Mouse (Mus musculus) neural tube, embryonic 12.5 days (tissue): ENCODE data around the gene Armc10. TPM values are rescaled to one million over a fixed set of nuclear protein-coding genes. Genes with fewer than 3 reads are reported as not detected.

Source experiments
- ATAC-seq: fragments of 200-750 bp; cut with Nextera tagmentation; 2 replicates; pipeline ENCODE4 v1.8.0; 2017; ENCODE audit warnings: low read depth, mild to moderate bottlenecking, moderate TSS enrichment, moderate library complexity; ENCODE audit not compliant: low FRiP score
- H3K27ac ChIP-seq: fragments of 300-500 bp; sonication (generic); 2 replicates; pipeline ENCODE4 v1.5.1; 2016
- H3K27me3 ChIP-seq: fragments of 300-500 bp; sonication (generic); replicated peaks from 2 replicates; pipeline ENCODE4 v1.6.1; 2016; ENCODE audit warnings: mild to moderate bottlenecking
- H3K36me3 ChIP-seq: fragments of 300-500 bp; sonication (generic); 2 replicates; pipeline ENCODE4 v1.6.1; 2016; ENCODE audit warnings: mild to moderate bottlenecking
- H3K4me1 ChIP-seq: fragments of 300-500 bp; sonication (generic); 2 replicates; pipeline ENCODE4 v1.6.1; 2016
- H3K4me2 ChIP-seq: fragments of 300-500 bp; sonication (generic); replicated peaks from 2 replicates; pipeline ENCODE4 v1.6.1; 2016; ENCODE audit warnings: mild to moderate bottlenecking
- H3K4me3 ChIP-seq: fragments of 300-500 bp; sonication (generic); 2 replicates; pipeline ENCODE4 v1.5.1; 2016
- H3K9ac ChIP-seq: fragments of 300-500 bp; sonication (generic); 2 replicates; pipeline ENCODE4 v1.6.1; 2016; ENCODE audit warnings: mild to moderate bottlenecking
- H3K9me3 ChIP-seq: fragments of 300-500 bp; sonication (generic); 2 replicates; pipeline ENCODE4 v1.6.1; 2016; ENCODE audit warnings: mild to moderate bottlenecking
- WGBS: fragments of 180-500 bp; shearing (Covaris S2); methylation state at CpG from one replicate; pipeline ENCODE4 v1.1.7; 2016; 5-methylcytosine and 5-hydroxymethylcytosine counted together
- polyA plus RNA-seq: library from polyadenylated mRNA; unstranded; fragments of >200 nt; fragmentation: Nextera tagmentation; extraction: Ambion mirVana; gene quantifications from 2 replicates; pipeline ENCODE4 v1.2.1, GENCODE M21; 2016

Gene Armc10
- polyA plus RNA-seq, 1 experiment from 2014 or later, result 69.6 TPM

DNA sequence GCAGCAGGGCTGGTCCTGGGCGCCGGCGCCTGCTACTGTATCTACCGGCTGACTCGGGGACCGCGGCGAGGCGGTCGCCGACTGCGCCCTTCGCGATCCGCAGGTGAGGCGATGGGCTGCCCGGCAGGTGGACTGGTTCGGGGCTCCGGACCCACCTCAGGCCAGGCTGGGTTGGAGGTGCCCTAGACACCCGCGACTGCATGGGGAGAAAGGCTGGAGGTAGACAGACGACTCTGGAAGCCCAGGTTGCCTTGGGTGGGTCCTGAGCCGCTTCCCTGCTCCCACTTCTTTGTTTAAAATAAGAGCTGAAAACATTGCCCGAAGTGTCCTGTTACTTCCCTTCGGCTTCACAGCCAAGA, 499 bp downstream of the Armc10 start:
- ATAC-seq, result no peak; the same call in 1 of the 2 replicates
- Histone ChIP-seq H3K4me1 (peaks cover 11% of the 10 kb centered on the region), H3K27ac (peak overlapping the region; percentile 86), H3K9me3 (no peaks in the 10 kb centered on the region), H3K27me3 (no peaks in the 10 kb centered on the region), H3K4me3 (peak overlapping the region; percentile 79), H3K9ac (peak overlapping the region; percentile 89), H3K36me3 (peaks cover 33% of the 10 kb centered on the region), H3K4me2 (peak overlapping the region; percentile 72)
- under 1% methylated on average over 25 of the region's 25 CpGs for WGBS

DNA sequence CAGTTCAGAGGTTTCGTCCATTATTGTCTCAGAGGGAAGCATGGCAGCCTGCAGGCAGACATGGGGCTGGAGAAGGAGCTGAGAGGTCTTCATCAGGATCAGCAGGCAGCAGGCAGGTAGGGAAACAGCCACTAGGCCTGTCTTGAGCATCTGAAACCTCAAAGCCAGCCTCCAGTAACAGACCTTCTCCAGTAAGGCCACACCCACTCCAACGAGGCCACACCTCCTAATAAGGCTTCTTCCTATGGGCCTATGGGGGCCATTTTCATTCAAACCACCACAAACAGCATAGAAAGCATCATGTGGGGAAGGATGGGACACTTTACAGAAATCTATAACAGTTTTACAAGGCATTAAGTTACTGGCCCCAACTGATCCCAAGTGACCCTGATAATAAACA, 5.1 kb downstream of the Armc10 start:
- Histone ChIP-seq H3K9me3 (no peaks in the 10 kb centered on the region), H3K27ac (no peak overlapping the region), H3K9ac (no peak overlapping the region), H3K4me3 (no peak overlapping the region), H3K36me3 (peaks cover 62% of the 10 kb centered on the region), H3K27me3 (no peaks in the 10 kb centered on the region), H3K4me2 (no peak overlapping the region), H3K4me1 (peaks cover 11% of the 10 kb centered on the region)
- no peak for ATAC-seq
- WGBS, result 85% methylated on average over 2 of the region's 2 CpGs

- Histone ChIP-seq H3K4me3 (no peak overlapping the region), H3K4me2 (no peak overlapping the region), H3K4me1 (peaks cover 5% of the 10 kb centered on the region), H3K9ac (no peak overlapping the region), H3K27me3 (no peaks in the 10 kb centered on the region), H3K9me3 (no peaks in the 10 kb centered on the region), H3K36me3 (peaks cover 69% of the 10 kb centered on the region), H3K27ac (no peak overlapping the region)
- 76% methylated on average over 7 of the region's 7 CpGs for WGBS
- ATAC-seq, result no peak
Observed at GRCm38 (mm10) chr5:21651885-21652612, 6.4 kb downstream of the Armc10 start.

GRCm38 (mm10) chr5:21656912-21657311, 11.3 kb downstream of the Armc10 start:
- no peak for ATAC-seq
- Histone ChIP-seq H3K27me3 (no peaks in the 10 kb centered on the region), H3K9ac (no peak overlapping the region), H3K9me3 (no peaks in the 10 kb centered on the region), H3K4me2 (no peak overlapping the region), H3K36me3 (peaks cover 65% of the 10 kb centered on the region), H3K4me1 (peaks cover 4% of the 10 kb centered on the region; the same call in 1 of the 2 replicates), H3K27ac (no peak overlapping the region), H3K4me3 (no peak overlapping the region)
- WGBS, result 91% methylated on average over 9 of the region's 9 CpGs

DNA sequence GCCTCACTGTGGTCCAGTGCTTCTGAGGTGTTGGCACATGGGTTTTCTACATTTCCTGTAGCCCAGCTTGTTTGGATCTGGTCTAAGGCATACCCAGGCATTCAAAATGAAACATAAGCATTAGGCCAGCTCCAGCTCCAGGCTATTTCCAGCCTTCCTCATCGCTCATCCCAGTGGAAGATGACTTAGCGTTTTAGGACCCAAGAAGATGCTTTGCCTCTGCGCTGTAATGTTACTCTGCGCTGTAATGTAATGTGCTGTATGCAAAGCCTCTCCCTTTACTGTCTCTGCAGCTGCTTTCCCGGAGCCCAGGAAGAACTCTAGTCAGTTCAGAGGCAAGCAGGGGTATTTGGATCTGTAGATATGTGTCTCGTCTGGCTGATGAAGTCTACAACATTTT, 12.4 kb downstream of the Armc10 start:
- 86% methylated on average over 6 of the region's 6 CpGs for WGBS
- H3K4me1 ChIP-seq, result peaks cover 4% of the 10 kb centered on the region; the same call in 1 of the 2 replicates
- no peak overlapping the region for H3K27ac ChIP-seq
- H3K27me3 ChIP-seq, result no peaks in the 10 kb centered on the region
- H3K4me3 ChIP-seq, result no peak overlapping the region
- H3K4me2 ChIP-seq, result no peak overlapping the region
- H3K9ac ChIP-seq, result no peak overlapping the region
- H3K36me3 ChIP-seq, result peaks cover 62% of the 10 kb centered on the region
- no peaks in the 10 kb centered on the region for H3K9me3 ChIP-seq
- no peak for ATAC-seq

DNA sequence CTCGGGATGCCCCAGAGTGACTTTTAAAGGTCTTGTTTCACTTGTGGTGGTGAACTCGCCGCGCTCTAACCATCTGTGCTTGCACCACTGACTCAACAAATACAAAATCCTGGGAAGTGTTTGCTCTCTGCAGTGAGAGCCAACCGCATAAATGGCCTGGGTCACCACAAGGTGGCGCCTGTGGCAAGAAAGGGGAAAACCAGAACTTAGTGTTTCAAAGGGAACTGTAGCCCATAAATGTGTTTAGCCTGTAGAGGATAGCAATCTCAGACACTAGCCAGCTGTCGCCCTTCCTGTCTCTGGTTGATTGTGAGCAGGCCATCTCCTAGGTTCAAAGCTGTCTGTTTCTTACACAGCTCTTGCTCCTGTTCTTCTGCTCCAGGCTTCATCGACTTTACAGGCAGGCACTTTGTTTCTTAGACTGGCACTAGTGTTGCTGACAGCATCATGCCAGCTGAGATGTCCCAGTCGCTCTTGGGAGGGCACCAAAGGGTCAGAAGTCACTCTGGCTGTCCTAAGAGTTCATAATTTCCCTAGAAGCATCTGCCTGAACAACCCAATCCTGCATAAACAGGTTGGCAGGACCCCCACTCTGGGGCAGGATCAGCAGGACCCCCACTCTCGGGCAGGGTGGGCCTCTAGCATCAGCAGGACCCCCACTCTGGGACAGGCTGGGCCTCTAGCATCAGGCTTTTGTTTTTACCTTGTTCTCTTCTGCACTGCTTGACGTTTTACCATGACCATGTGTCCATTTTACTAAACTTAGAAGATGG, 13.2 kb downstream of the Armc10 start:
- Histone ChIP-seq H3K9ac (no peak overlapping the region), H3K4me2 (no peak overlapping the region), H3K4me1 (peaks cover 4% of the 10 kb centered on the region; the same call in 1 of the 2 replicates), H3K27ac (no peak overlapping the region), H3K9me3 (no peaks in the 10 kb centered on the region), H3K36me3 (peaks cover 63% of the 10 kb centered on the region), H3K4me3 (no peak overlapping the region), H3K27me3 (no peaks in the 10 kb centered on the region)
- ATAC-seq, result peak; percentile 70
- 56% methylated on average over 11 of the region's 11 CpGs for WGBS

DNA sequence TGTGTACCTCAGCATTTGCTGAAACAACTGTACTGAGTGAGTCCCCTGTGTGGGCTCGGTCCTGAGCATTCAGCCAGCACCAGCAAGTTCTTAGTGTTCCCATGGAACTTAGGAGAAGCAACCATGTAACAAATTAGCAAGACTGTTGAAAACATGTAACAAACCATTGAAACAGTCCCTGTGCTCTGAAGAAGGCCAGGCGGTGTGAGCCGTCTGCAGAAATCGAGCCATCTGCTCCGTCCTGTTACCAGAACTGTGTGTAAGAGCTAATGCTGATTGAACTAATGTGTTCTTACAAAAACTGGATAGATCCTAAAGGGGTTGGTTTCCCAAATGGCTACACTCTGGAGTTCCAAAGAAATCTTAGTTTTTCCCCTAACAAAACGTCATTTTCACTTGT, 15.2 kb downstream of the Armc10 start:
- H3K4me1 ChIP-seq, result peaks cover 4% of the 10 kb centered on the region; the same call in 1 of the 2 replicates

DNA sequence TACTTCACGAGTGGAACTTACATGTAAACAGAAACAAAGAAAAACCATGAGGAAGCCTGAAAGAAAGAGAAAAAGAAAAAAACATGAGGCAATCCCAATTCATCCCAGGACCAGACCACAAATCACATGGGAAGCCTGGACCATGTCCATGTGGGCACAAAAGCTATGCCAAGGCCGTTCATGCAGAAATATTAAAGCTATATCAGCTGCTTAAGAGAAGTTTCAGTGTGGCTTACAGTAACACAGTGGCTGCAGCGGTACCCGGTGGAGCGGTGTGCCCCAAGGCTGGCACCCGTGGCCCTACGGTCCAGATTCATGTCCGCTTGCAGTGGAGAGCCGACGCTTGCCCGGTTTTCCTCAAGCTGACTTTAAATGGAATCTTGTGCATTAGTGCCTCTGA, 17.5 kb downstream of the Armc10 start:
- Histone ChIP-seq H3K27ac (no peak overlapping the region), H3K4me2 (no peak overlapping the region), H3K36me3 (peaks cover 48% of the 10 kb centered on the region), H3K9ac (no peak overlapping the region), H3K9me3 (no peaks in the 10 kb centered on the region), H3K4me3 (no peak overlapping the region), H3K27me3 (no peaks in the 10 kb centered on the region), H3K4me1 (peaks cover 4% of the 10 kb centered on the region; the same call in 1 of the 2 replicates)
- WGBS, result 95% methylated on average over 11 of the region's 11 CpGs
- no peak for ATAC-seq

More for the DNA sequence above, 15.2 kb downstream of the Armc10 start:
- Histone ChIP-seq H3K4me2 (no peak overlapping the region), H3K9me3 (no peaks in the 10 kb centered on the region), H3K4me3 (no peak overlapping the region), H3K9ac (no peak overlapping the region), H3K36me3 (peaks cover 59% of the 10 kb centered on the region), H3K27ac (no peak overlapping the region), H3K27me3 (no peaks in the 10 kb centered on the region)
- ATAC-seq, result no peak
- 93% methylated on average over 6 of the region's 6 CpGs for WGBS

DNA sequence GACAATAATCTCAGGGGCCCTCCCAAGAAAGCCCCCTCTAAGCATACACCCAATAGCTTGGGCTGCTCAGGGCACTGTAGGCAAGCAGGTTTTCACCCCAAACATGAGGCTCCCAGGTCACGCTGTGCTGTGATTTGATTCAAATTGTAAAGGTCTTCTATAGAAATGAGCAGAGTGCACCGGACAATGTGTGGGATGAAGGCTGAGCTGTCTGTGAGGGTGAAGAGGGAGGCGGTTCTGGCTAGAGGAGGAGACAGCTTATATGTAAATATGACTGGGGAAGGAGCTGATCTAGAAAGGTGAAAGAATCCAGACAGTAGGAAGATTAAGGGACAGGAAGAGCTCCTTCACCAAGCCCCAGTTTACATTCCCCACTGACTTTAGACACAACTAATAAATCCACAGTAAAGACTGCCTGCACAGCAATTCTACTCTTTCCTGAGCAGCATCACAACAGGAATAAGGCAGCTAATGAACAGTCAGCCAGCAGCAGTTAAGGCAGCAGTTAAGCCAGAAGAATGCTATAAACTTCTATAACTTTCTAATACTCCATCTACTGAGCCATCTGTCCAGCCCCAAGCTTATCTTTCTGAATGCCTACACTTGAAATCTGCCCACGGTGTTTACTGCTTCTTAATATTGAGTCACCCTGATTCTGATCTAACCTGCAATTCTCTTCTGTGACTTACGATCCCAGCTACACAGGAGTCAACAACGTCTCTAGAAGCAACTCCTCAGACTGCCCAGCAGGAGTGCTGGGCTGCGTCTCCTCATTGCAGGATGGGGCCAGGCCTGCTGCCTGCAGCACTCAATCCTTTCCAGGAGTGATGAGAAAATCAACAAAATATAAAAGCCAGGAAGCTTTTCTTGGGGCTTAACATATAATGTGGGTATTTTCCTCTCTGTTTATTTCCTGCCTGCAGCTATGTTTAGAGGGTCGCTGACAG, 21.9 kb downstream of the Armc10 start:
- no peaks in the 10 kb centered on the region for H3K9me3 ChIP-seq
- peaks cover 19% of the 10 kb centered on the region for H3K36me3 ChIP-seq
- H3K27me3 ChIP-seq, result no peaks in the 10 kb centered on the region
- no peak overlapping the region for H3K4me2 ChIP-seq
- H3K27ac ChIP-seq, result no peak overlapping the region
- H3K4me3 ChIP-seq, result no peak overlapping the region
- H3K9ac ChIP-seq, result no peak overlapping the region
- no peak for ATAC-seq
- WGBS, result 48% methylated on average over 8 of the region's 8 CpGs
- no peaks in the 10 kb centered on the region for H3K4me1 ChIP-seq

DNA sequence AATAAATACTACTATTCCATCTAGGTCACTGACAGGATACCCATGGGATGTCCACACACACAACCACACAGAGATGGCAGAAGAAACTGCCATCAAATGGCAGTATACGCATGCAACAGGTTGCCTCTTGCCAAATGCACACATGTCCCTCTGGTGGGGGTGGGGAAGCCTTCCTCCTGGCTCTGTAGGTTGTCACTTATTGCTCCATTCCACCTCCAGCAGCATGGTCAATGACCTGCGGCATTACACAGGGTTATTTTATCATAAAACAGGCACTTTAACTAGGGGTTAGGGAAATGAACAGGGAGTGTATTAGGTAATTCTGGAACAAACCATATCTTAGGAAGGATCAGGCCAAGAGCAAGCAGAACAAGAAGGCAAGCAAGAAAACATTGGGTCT, 23.7 kb downstream of the Armc10 start:
- no peak for ATAC-seq
- Histone ChIP-seq H3K4me2 (no peak overlapping the region), H3K27me3 (no peaks in the 10 kb centered on the region), H3K9me3 (no peaks in the 10 kb centered on the region), H3K4me1 (no peaks in the 10 kb centered on the region), H3K4me3 (no peak overlapping the region), H3K9ac (no peak overlapping the region), H3K36me3 (peaks cover 4% of the 10 kb centered on the region; the same call in 1 of the 2 replicates), H3K27ac (no peak overlapping the region)
- WGBS, result 78% methylated on average over 2 of the region's 2 CpGs

GRCm38 (mm10) chr5:21672812-21673635, 27.4 kb downstream of the Armc10 start:
- Histone ChIP-seq H3K27me3 (no peaks in the 10 kb centered on the region), H3K36me3 (peaks cover 26% of the 10 kb centered on the region), H3K9ac (peak overlapping the region; percentile 18; the same call in 1 of the 2 replicates), H3K4me2 (peak overlapping the region; percentile 34; the same call in 1 of the 2 replicates), H3K9me3 (no peaks in the 10 kb centered on the region), H3K4me1 (no peaks in the 10 kb centered on the region; the same call in 1 of the 2 replicates), H3K4me3 (no peak overlapping the region), H3K27ac (no peak overlapping the region)
- 52% methylated on average over 23 of the region's 23 CpGs for WGBS
- peak; percentile 81 for ATAC-seq
